ENCODE assay signal across 7 mouse cellular contexts in the genomic region with DNA sequence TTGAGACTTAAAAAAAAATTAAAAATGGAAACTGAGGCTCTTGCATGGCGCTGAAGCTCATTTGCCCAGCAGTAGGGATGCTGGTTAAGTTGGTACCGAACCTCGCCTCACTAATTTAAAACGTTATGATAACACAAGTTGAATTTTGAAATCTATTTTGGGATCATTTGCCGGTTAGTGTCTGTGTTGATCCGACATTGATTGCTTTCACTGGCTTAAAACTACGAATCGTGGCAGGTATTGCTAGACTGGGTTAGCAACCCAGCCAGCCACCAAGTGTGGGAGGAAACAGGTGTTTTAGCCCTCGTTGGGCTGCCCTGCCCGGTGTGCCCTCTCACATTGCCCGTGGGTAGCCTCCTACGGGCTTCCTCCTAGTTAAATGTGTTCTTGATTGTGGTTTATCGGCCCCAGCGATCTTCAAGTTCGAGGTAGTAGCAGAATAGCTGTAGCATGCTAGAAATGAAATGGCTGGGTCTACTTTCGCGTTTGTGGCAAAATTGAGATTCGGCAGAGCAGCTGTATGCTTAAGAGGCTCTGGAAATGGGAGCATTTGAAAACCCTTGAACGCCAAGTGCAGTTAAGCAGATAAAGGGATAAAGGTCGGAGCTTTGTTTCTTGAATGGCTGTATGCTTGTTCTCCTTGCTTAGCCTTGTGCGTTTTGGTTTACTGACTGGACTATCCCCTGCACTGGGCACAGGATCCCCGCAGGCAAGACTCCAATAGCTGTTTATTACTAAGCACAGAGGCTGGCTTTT. TPM values are rescaled to one million over a fixed set of nuclear protein-coding genes. Genes with fewer than 3 reads are reported as not detected.
DNase-seq lines count a peak whose midpoint lies in the region; ATAC-seq and TF ChIP-seq lines count a peak whose summit lies in the region.

No protein-coding gene starts in this region.

- no peak overlapping the region for H3K27ac ChIP-seq in hindbrain, embryonic 11.5 days (ENCODE audit: low read depth, low read length)
- peak overlapping the region; percentile 93; the same call in 1 of the 2 replicates for H3K27ac ChIP-seq in limb, embryonic 13.5 days
- H3K27ac ChIP-seq in midbrain, postnatal 0 days (ENCODE audit: low read depth, low read length), result peak overlapping the region; percentile 87

- peak; percentile 11 for DNase-seq in right cerebral cortex, postnatal 4 days
- DNase-seq in right cerebral cortex, postnatal 36 days (ENCODE audit: low spot score in 2 of 2), result no peak
- peak; percentile 11 to 16 for DNase-seq in cerebellum, postnatal 36 days
- peak; percentile 34 for DNase-seq in hindbrain, embryonic 11.5 days (ENCODE audit: low spot score)
- peak; percentile 29 for DNase-seq in midbrain, postnatal 0 days (ENCODE audit: low spot score)
- DNase-seq in thymus, postnatal 10 days (ENCODE audit: low spot score in 2 of 2), result peak; percentile 36 to 50

- peak overlapping the region; percentile 73 for H3K4me3 ChIP-seq in hindbrain, embryonic 11.5 days (ENCODE audit: low read depth, low read length)
- peak overlapping the region; percentile 84 for H3K4me3 ChIP-seq in limb, embryonic 13.5 days
- peak overlapping the region; percentile 91 for H3K4me3 ChIP-seq in midbrain, postnatal 0 days (ENCODE audit: low read depth, low read length)

- H3K4me1 ChIP-seq in hindbrain, embryonic 11.5 days (replicated peaks; ENCODE audit: control insufficient read depth, insufficient read depth, low read length), result 0 out of 2 replicates have a peak, but pooled peaks cover 3% of the 10 kb centered on the region
- peaks cover 55% of the 10 kb centered on the region for H3K4me1 ChIP-seq in limb, embryonic 13.5 days
- peaks cover 6% of the 10 kb centered on the region for H3K4me1 ChIP-seq in midbrain, postnatal 0 days (ENCODE audit: insufficient read depth, low read length)

- H3K9ac ChIP-seq in hindbrain, embryonic 11.5 days (ENCODE audit: low read depth, low read length), result peak overlapping the region; percentile 86
- peak overlapping the region; percentile 95 for H3K9ac ChIP-seq in limb, embryonic 13.5 days
- peak overlapping the region; percentile 90 for H3K9ac ChIP-seq in midbrain, postnatal 0 days (replicated peaks; ENCODE audit: low read length, poor library complexity, severe bottlenecking)

- no peak for ATAC-seq in hindbrain, embryonic 11.5 days (ENCODE audit: low FRiP score)
- no peak for ATAC-seq in limb, embryonic 13.5 days (ENCODE audit: low FRiP score, low read depth)
- no peak for ATAC-seq in midbrain, postnatal 0 days (ENCODE audit: low FRiP score)

- no peaks in the 10 kb centered on the region for H3K27me3 ChIP-seq in hindbrain, embryonic 11.5 days (ENCODE audit: control insufficient read depth, insufficient read depth, low read length)
- H3K27me3 ChIP-seq in limb, embryonic 13.5 days, result no peaks in the 10 kb centered on the region
- H3K27me3 ChIP-seq in midbrain, postnatal 0 days (ENCODE audit: insufficient read depth, low read length), result no peaks in the 10 kb centered on the region

- H3K4me2 ChIP-seq in hindbrain, embryonic 11.5 days (replicated peaks; ENCODE audit: low read depth, low read length), result peak overlapping the region; percentile 77
- peak overlapping the region; percentile 89 for H3K4me2 ChIP-seq in limb, embryonic 13.5 days (replicated peaks)
- H3K4me2 ChIP-seq in midbrain, postnatal 0 days (ENCODE audit: low read depth, low read length, poor library complexity, severe bottlenecking), result peak overlapping the region; percentile 76

- no peaks in the 10 kb centered on the region for H3K9me3 ChIP-seq in hindbrain, embryonic 11.5 days (ENCODE audit: control insufficient read depth, low read length)
- H3K9me3 ChIP-seq in limb, embryonic 13.5 days, result no peaks in the 10 kb centered on the region
- H3K9me3 ChIP-seq in midbrain, postnatal 0 days (ENCODE audit: low read length), result no peaks in the 10 kb centered on the region

- TF ChIP-seq CTCF in midbrain, postnatal 0 days (IDR thresholded peaks at IDR 0.05), result no peak

- H3K36me3 ChIP-seq in hindbrain, embryonic 11.5 days (ENCODE audit: control insufficient read depth, insufficient read depth, low read length), result no peaks in the 10 kb centered on the region
- H3K36me3 ChIP-seq in limb, embryonic 13.5 days, result no peaks in the 10 kb centered on the region
- H3K36me3 ChIP-seq in midbrain, postnatal 0 days (ENCODE audit: insufficient read depth, low read length), result no peaks in the 10 kb centered on the region

- 20% methylated on average over 22 of the region's 22 CpGs for WGBS in hindbrain, embryonic 11.5 days
- WGBS in limb, embryonic 13.5 days, result 7% methylated on average over 22 of the region's 22 CpGs
- WGBS in midbrain, postnatal 0 days, result 3% methylated on average over 22 of the region's 22 CpGs

RNA-seq across cellular contexts. Expression of a gene that starts 2.2 kb away (rescaled TPM):
- 33.8 and 39.4 TPM in 2 replicates for polyA plus RNA-seq in hindbrain, embryonic 11.5 days (2014; fragmentation: Nextera tagmentation; extraction: Ambion mirVana)
- polyA plus RNA-seq in limb, embryonic 13.5 days (2015; fragmentation: Nextera tagmentation; extraction: Ambion mirVana), result 54.1 and 56.9 TPM in 2 replicates
- total RNA-seq in midbrain, postnatal 0 days (2014; rRNA removed), result 53.4 and 61.7 TPM in 2 replicates
- polyA plus RNA-seq in midbrain, postnatal 0 days (2015; fragmentation: Nextera tagmentation; extraction: Ambion mirVana), result 33.0 and 39.1 TPM in 2 replicates

Comparison
In these comparisons a context has a peak if more than half of its experiments do, and no peak if none do; other contexts are left out.
1. DNase-seq: peak in right cerebral cortex, postnatal 4 days (single experiment), cerebellum, postnatal 36 days (2 of 2), hindbrain, embryonic 11.5 days (single experiment), midbrain, postnatal 0 days (single experiment) and thymus, postnatal 10 days (2 of 2); none in right cerebral cortex, postnatal 36 days (0 of 2).
2. Peak in every context shown above with its lines, with median percentiles within 50 percentile points of each other: H3K4me2 ChIP-seq, H3K4me3 ChIP-seq and H3K9ac ChIP-seq.